In genomic region chr2:5729931-5730330, GRCm38 (mm10) we compare ENCODE assay signal across 14 mouse cellular contexts. TPM values are rescaled to one million over a fixed set of nuclear protein-coding genes. Genes with fewer than 3 reads are reported as not detected.
DNase-seq lines count a peak whose midpoint lies in the region; ATAC-seq lines count a peak whose summit lies in the region.
"Had no signal": no experiment of that assay in that cellular context is flagged by ENCODE, and none has a peak within 500 bp of the region (broad histone marks: within the 10 kb centered on the region; RNA-seq: fewer than 3 reads in every experiment).

No protein-coding gene starts in this region.

- DNase-seq in embryonic facial prominence, embryonic 10.5 days (ENCODE audit: low spot score), result no peak
- DNase-seq in lung, postnatal 25 days (ENCODE audit: low spot score), result no peak
- peak; percentile 92 for DNase-seq in gonadal fat pad, adult 2 months (ENCODE audit: low read depth)
- no peak for DNase-seq in kidney, postnatal 36 days
- no peak for DNase-seq in neural tube, embryonic 10.5 days (ENCODE audit: extremely low spot score, low spot score)
- DNase-seq: kidney, adult 2 months; thymus, postnatal 25 days had no signal

- no peak for ATAC-seq in embryonic facial prominence, embryonic 12.5 days (ENCODE audit: insufficient number of reproducible peaks, insufficient read depth, low FRiP score, low TSS enrichment)
- ATAC-seq in lung, embryonic 15.5 days (ENCODE audit: borderline replicate concordance, extremely low read depth, low FRiP score, low TSS enrichment), result no peak
- ATAC-seq in stomach, embryonic 16.5 days (ENCODE audit: insufficient read depth, low FRiP score), result no peak

- H3K27ac ChIP-seq in embryonic facial prominence, embryonic 12.5 days, result 0 out of 2 replicates have a peak overlapping the region, but pooled peaks have one; percentile 26
- H3K27ac ChIP-seq in embryonic facial prominence, embryonic 10.5 days (replicated peaks), result no peak overlapping the region
- H3K27ac ChIP-seq in lung, embryonic 15.5 days, result peak overlapping the region; percentile 12; the same call in 1 of the 2 replicates
- H3K27ac ChIP-seq in stomach, embryonic 16.5 days (ENCODE audit: low read length), result 0 out of 2 replicates have a peak overlapping the region, but pooled peaks have one; percentile 26
- H3K27ac ChIP-seq: heart, embryonic 15.5 days; hindbrain, embryonic 15.5 days; liver, embryonic 15.5 days had no signal

- H3K9me3 ChIP-seq in embryonic facial prominence, embryonic 12.5 days, result no peaks in the 10 kb centered on the region
- no peaks in the 10 kb centered on the region for H3K9me3 ChIP-seq in embryonic facial prominence, embryonic 10.5 days
- H3K9me3 ChIP-seq in lung, embryonic 15.5 days, result no peaks in the 10 kb centered on the region
- H3K9me3 ChIP-seq in stomach, embryonic 16.5 days (replicated peaks; ENCODE audit: control insufficient read depth, low read length), result no peaks in the 10 kb centered on the region
- H3K9me3 ChIP-seq: heart, embryonic 15.5 days; hindbrain, embryonic 15.5 days; liver, embryonic 15.5 days had no signal

- H3K27me3 ChIP-seq in embryonic facial prominence, embryonic 12.5 days, result no peaks in the 10 kb centered on the region
- H3K27me3 ChIP-seq in embryonic facial prominence, embryonic 10.5 days (replicated peaks; ENCODE audit: low read depth, poor library complexity, severe bottlenecking), result no peaks in the 10 kb centered on the region; the same call in 1 of the 2 replicates
- peaks cover 4% of the 10 kb centered on the region; the same call in 1 of the 2 replicates for H3K27me3 ChIP-seq in lung, embryonic 15.5 days
- H3K27me3 ChIP-seq in stomach, embryonic 16.5 days (ENCODE audit: control insufficient read depth, insufficient read depth, low read length), result no peaks in the 10 kb centered on the region
- H3K27me3 ChIP-seq: heart, embryonic 15.5 days; hindbrain, embryonic 15.5 days; liver, embryonic 15.5 days had no signal

- no peak overlapping the region for H3K4me2 ChIP-seq in embryonic facial prominence, embryonic 12.5 days (replicated peaks)
- peak overlapping the region; percentile 17; the same call in 1 of the 2 replicates for H3K4me2 ChIP-seq in lung, embryonic 15.5 days
- H3K4me2 ChIP-seq in stomach, embryonic 16.5 days (ENCODE audit: low read depth, low read length), result peak overlapping the region; percentile 9; the same call in 1 of the 2 replicates
- H3K4me2 ChIP-seq: heart, embryonic 15.5 days; hindbrain, embryonic 15.5 days; liver, embryonic 15.5 days had no signal

- WGBS in embryonic facial prominence, embryonic 12.5 days, result 61% methylated on average over 7 of the region's 7 CpGs
- 69% methylated on average over 7 of the region's 7 CpGs for WGBS in embryonic facial prominence, embryonic 10.5 days
- WGBS in lung, embryonic 15.5 days, result 42% methylated on average over 7 of the region's 7 CpGs
- 56% methylated on average over 7 of the region's 7 CpGs for WGBS in stomach, embryonic 16.5 days

- H3K36me3 ChIP-seq in embryonic facial prominence, embryonic 12.5 days, result no peaks in the 10 kb centered on the region
- H3K36me3 ChIP-seq in embryonic facial prominence, embryonic 10.5 days (replicated peaks), result no peaks in the 10 kb centered on the region
- H3K36me3 ChIP-seq in lung, embryonic 15.5 days, result no peaks in the 10 kb centered on the region
- H3K36me3 ChIP-seq in stomach, embryonic 16.5 days (ENCODE audit: control insufficient read depth, insufficient read depth, low read length), result no peaks in the 10 kb centered on the region
- H3K36me3 ChIP-seq: heart, embryonic 15.5 days; hindbrain, embryonic 15.5 days; liver, embryonic 15.5 days had no signal

- H3K4me1 ChIP-seq in embryonic facial prominence, embryonic 12.5 days, result peaks cover 18% of the 10 kb centered on the region
- H3K4me1 ChIP-seq in embryonic facial prominence, embryonic 10.5 days, result peaks cover 15% of the 10 kb centered on the region
- peaks cover 17% of the 10 kb centered on the region for H3K4me1 ChIP-seq in lung, embryonic 15.5 days
- H3K4me1 ChIP-seq in stomach, embryonic 16.5 days (ENCODE audit: control insufficient read depth, insufficient read depth, low read length), result peaks cover 4% of the 10 kb centered on the region; the same call in 1 of the 2 replicates
- H3K4me1 ChIP-seq: heart, embryonic 15.5 days; liver, embryonic 15.5 days had no signal

- no peak overlapping the region for H3K9ac ChIP-seq in embryonic facial prominence, embryonic 12.5 days
- H3K9ac ChIP-seq in lung, embryonic 15.5 days, result no peak overlapping the region
- no peak overlapping the region for H3K9ac ChIP-seq in stomach, embryonic 16.5 days (ENCODE audit: low read length)
- H3K9ac ChIP-seq: heart, embryonic 15.5 days; hindbrain, embryonic 15.5 days; liver, embryonic 15.5 days had no signal

- no peak overlapping the region for H3K4me3 ChIP-seq in embryonic facial prominence, embryonic 12.5 days
- no peak overlapping the region for H3K4me3 ChIP-seq in embryonic facial prominence, embryonic 10.5 days
- H3K4me3 ChIP-seq in lung, embryonic 15.5 days, result no peak overlapping the region
- H3K4me3 ChIP-seq in stomach, embryonic 16.5 days (replicated peaks; ENCODE audit: low read length), result no peak overlapping the region
- H3K4me3 ChIP-seq: heart, embryonic 15.5 days; hindbrain, embryonic 15.5 days; liver, embryonic 15.5 days; megakaryocyte, embryonic 14.5 days had no signal

RNA-seq across cellular contexts. Expression of gene Camk1d, which starts 15.6 kb away (rescaled TPM):
- 3.4 and 3.7 TPM in 2 replicates for polyA plus RNA-seq in embryonic facial prominence, embryonic 12.5 days (2016; fragmentation: Nextera tagmentation; extraction: Ambion mirVana)
- 0.59 and 0.74 TPM in 2 replicates for polyA plus RNA-seq in embryonic facial prominence, embryonic 10.5 days (2016; fragmentation: Nextera tagmentation; extraction: Ambion mirVana)
- polyA plus RNA-seq in lung, embryonic 15.5 days (2015; fragmentation: Nextera tagmentation; extraction: Ambion mirVana), result 1.6 and 2.5 TPM in 2 replicates
- 1.3 TPM in 2 replicates for polyA plus RNA-seq in gonadal fat pad, adult 2 months (2012; rRNA removed)
- 10.4 and 11.3 TPM in 2 replicates for polyA plus RNA-seq in stomach, embryonic 16.5 days (2015; fragmentation: Nextera tagmentation; extraction: Ambion mirVana)
